Mouse (Mus musculus): ENCODE data around the gene C3.

DNA sequence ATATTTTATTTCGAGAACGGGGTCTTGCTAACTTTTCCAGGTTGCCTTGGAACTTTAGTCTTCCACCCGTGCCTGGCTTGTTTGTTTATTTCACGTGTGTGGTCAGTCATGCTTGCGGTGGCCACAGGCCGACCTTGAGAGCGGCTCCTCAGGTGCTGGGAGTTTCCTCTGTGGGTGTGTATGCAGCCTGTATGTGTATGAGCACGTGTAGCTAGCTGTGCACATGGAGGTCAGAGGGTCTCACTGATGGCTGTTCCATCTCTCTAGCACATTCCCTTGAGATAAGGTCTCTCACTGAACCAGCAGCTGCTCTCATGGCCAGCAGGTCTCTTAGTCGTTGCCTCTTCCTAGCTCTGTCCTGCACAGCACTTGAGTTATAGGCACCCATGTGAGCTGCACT lies 32.4 kb upstream of the C3 start:
- TF ChIP-seq GATA1 (IDR thresholded peaks at IDR 0.05; ENCODE audit: borderline replicate concordance, low read length) (no peak), FLI1 (IDR thresholded peaks at IDR 0.05; ENCODE audit: low read length) (no peak)

Measured in megakaryocyte, embryonic 14.5 days (primary cell).